Mouse (Mus musculus) c-Kit-positive CD71-positive TER-119-positive erythroid progenitor cells, embryonic 14.5 days (primary cell): Measurements from ENCODE around the gene Mgat2.

Experiments used
- DNase-seq: peaks from one replicate; pipeline ENCODE4 v3.0.0-alpha.2; 2013; ENCODE audit warnings: low spot score

Gene Mgat2

DNA sequence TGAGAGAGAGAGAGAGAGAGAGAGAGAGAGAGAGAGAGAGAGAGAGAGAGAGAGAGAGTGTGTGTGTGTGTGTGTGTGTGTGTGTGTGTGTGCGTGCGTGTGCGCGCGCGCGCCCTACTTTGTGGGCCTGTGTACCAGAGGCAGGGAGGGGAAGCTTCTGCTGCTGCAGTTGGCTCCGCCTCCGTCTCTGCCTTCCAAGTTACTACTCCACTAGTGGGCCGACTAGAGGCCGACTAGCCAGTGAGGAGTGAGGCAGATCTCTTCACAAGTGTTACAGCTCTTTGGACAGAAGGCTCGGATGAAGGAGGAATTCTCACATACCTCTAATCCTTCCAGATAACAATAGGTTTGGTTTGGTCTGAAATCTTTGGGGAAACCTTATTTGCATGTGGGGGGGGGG is 4.6 kb upstream of the Mgat2 start:
- DNase-seq = no peak

- DNase-seq = no peak
Measured at GRCm38 (mm10) chr12:69181800-69182199, 2.2 kb upstream of the Mgat2 start.

DNA sequence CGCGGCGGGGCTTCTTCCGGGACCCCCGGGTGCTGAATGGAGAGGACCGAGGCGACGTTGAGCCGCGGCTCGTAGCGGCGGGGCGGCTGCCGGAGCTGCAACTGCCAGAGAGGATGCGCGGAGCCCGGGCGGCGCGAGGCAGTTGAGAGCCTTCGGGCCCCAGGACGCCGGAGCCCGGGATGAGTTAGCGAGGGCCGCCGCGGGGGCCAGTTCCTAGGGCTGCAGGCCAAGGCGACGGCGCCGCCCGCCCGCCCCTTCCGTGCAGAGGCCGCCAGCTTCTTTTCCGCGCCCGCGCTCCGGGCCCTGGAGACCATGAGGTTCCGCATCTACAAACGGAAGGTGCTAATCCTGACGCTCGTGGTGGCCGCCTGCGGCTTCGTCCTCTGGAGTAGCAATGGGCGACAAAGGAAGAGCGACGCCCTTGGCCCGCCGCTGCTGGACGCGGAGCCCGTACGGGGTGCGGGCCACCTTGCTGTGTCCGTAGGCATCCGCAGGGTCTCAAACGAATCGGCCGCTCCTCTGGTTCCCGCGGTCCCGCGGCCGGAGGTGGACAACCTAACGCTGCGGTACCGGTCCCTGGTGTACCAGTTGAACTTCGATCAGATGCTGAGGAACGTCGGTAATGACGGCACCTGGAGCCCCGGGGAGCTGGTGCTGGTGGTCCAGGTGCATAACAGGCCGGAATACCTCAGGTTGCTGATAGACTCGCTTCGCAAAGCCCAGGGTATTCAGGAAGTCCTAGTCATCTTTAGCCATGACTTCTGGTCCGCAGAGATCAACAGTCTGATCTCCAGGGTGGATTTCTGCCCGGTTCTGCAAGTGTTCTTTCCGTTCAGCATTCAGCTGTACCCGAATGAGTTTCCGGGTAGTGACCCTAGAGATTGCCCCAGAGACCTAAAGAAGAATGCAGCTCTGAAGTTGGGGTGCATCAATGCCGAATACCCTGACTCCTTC is 662 bp downstream of the Mgat2 start:
- peak; percentile 46 for DNase-seq

- no peak for DNase-seq
Measured at GRCm38 (mm10) chr12:69185371-69185770, 1.4 kb downstream of the Mgat2 start.

DNA sequence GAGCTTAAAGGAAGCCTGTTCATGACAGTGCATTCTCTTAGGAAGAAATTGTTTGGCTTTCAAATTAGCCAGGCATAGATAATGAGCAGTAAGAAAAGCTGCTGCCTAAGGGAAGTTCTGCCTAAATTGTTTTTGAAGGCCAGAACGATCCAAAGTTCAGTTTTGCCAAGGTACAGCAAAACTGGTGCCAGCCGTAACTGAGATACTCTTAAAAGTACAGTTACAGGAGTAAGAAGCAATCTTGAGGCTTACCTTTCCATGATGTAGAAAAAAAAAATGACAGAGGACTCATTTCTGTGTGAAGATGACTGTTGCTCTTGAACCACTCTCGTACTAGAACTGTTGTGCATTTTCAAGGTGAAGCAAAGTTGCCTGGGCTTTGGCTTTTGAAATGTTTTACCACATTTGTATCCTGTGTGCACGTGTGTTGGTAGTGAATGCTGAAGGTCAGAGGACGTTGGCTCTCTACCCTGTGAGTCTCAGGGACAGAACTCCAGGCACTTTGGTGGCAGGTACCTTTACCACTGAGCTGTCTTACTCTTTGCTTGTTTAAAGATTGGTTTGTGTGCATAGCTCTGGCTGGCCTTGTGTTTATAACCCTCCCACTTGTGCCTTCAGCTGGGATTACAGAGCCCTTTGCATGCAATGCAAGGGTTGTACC is 3.0 kb downstream of the Mgat2 start:
- no peak for DNase-seq

GRCm38 (mm10) chr12:69190074-69190473 is 6.1 kb downstream of the Mgat2 start:
- DNase-seq = no peak

DNA sequence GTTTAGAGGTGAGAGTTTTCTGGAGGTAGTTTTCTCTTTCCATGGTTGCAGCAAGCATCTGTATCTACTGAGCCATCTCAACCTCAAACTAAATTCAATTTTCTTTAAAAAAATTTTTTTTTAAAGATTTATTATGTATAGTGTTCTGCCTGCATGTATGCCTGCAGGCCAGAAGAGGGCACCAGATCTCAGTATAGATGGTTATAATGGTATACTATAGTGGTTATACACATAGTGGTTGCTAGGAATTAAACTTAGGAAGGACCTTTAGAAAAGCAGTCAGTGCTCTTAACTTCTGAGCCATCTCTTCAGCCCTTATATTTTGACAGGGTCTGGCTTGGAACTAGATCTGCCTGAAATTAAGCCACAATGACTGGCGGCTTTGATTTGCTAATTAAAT is 6.6 kb downstream of the Mgat2 start:
- no peak for DNase-seq

GRCm38 (mm10) chr12:69191396-69191795 is 7.4 kb downstream of the Mgat2 start:
- no peak for DNase-seq

DNA sequence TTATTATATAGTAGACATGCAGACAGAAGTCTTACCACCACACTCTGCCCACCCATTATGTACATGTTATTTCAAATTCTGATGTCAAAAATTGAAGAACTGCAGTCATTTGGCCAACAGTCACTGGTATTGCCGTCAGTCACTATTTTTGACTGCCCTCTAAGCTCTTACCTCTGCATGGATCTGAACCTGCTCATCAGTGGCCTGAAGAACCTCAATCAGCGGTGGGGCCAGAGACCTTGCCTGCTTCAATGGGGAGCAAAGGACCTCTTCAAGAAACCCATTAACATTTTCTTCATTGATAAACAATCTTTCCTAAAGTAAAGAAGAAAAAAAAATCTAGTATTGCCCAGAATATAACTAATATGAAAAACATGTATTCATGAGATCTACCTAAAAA is 8.7 kb downstream of the Mgat2 start:
- no peak for DNase-seq

DNA sequence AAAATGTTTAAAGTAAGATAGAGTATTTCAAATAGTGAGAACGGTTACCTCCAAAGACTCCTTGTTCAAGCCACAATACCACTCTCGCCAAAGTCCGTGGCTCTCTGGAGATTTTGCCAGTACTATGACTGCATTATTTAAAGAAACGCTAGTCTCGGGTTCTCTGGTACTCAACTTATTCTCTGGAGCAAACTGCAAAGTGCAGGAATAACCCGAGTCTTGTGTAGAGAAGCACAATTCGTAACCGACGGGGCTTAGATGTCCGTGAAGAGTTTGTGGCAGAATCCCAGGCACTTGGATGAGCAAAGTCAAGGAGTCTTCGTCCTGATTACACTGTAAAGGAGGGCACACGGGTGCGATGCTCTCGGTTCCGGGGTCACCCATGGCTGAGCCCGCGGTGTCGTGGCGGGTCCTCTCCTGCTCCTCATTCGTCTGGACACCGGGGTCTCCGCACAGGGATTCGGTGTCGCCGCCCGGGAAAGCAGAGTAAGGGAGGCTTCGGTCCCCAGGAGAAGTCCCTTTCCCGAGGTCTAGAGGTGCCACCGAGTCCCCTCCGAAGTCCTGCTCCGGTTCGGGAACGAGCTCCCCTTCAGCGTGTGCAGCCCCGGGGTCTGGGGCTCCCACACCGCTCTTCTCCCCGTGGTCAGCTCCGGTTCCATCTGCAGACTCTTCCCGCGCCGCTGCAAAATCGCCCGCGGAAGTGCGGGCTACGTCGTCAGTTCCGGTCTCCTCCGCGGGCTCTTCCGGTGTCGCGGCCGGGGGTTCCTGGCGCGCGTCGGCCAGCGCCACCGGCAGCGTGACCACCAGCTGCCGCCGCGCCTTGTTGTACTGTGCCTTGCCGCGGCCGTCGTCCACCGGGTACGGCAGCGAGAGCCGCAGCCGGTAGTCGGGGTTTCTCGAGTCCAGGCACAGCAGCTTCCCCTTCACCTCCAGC is 12.8 kb downstream of the Mgat2 start, which contains the start of gene Gm49383:
TSS of gene Gm49383 (minus strand) at position 661 of the 934 bp plus-strand sequence.
- peak; percentile 68 for DNase-seq

GRCm38 (mm10) chr12:69197378-69198163 is 13.6 kb downstream of the Mgat2 start:
- peak; percentile 61 for DNase-seq

- peak; percentile 67 for DNase-seq
Measured at GRCm38 (mm10) chr12:69198164-69198535, 14.2 kb downstream of the Mgat2 start, which contains the start of gene Dnaaf2. TSS of gene Dnaaf2 (minus strand) at chr12:69198429.

GRCm38 (mm10) chr12:69198985-69199384 is 15.0 kb downstream of the Mgat2 start:
- no peak for DNase-seq

DNA sequence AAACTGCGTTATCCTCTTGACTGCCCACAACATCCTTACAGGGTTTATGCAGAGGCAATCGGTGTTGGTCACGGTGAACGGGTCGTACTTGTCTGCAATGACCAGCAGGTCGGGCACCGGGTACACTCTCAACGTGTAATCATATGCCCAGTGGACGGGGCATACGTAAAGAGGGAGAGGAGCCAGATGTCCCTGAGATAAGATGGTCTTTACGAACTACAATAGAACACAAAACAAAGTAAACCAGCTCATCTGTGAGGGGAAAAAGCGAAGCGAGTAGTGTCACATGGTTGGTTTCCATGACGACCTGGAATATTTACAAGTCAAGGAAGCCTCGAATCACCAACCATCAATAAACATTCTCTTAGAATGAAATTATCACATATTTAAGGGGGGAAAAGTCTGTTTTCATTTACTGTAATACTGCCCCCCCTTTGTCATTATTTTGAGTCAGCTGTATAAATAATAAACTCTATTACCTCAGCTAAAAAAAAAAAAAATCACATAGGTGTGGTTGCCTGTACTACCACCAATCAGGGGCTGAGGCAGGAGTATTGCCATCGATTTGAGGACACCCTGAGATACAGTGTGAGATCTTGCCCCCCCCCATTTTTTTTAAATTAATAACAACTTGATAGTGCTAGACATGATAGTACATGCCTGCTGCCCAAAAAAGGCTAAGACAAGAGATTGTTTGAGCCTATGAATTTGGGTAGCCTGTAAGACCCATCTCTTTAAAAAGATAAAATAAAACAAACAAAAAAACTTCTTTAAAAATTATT is 20.3 kb downstream of the Mgat2 start, which contains the start of gene Gm49384:
TSS of gene Gm49384 (minus strand) at position 216 of the 782 bp plus-strand sequence.
- DNase-seq = no peak

- no peak for DNase-seq
Measured at GRCm38 (mm10) chr12:69207396-69207795, 23.4 kb downstream of the Mgat2 start.

DNA sequence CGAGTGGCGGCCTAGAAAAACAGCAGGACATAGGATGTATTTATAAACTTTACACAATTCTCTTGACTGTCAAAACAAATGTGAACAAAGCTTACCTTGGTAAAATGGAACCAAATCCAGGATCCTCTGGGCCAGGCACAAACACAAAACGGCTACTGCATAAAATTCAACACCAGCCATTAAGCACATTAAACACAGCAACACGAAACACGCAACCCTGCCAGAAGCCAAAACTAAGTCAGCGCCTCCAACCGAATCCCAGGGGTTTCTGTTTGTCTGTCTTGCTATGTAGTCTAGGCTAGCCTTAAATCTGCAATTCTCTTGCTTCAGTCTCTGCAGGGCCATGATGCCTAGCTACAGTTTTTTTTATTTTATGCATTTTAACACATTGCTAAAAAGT is 24.0 kb downstream of the Mgat2 start:
- DNase-seq = no peak

DNA sequence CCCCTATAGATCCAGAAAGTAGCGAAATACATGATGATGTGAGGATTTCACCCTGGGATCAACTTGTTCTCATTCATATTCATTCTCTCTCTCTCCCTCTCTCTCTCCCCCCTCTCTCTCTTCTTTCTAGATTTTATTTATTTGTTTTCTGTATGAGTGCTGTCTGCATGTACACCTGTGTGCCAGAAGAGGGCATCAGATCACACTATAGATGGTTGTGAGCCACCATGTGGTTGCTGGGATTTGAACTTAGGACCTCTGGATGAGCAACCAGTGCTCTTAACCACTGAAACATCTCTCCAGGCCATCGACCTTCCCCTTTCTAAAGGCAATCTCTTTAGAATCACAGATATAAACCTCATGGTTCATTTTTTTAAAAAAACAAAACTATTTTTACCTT is 24.6 kb downstream of the Mgat2 start:
- no peak for DNase-seq

GRCm38 (mm10) chr12:69210056-69210979 is 26.4 kb downstream of the Mgat2 start:
- DNase-seq = no peak

GRCm38 (mm10) chr12:69211057-69211456 is 27.1 kb downstream of the Mgat2 start:
- no peak for DNase-seq
